In the genomic region with DNA sequence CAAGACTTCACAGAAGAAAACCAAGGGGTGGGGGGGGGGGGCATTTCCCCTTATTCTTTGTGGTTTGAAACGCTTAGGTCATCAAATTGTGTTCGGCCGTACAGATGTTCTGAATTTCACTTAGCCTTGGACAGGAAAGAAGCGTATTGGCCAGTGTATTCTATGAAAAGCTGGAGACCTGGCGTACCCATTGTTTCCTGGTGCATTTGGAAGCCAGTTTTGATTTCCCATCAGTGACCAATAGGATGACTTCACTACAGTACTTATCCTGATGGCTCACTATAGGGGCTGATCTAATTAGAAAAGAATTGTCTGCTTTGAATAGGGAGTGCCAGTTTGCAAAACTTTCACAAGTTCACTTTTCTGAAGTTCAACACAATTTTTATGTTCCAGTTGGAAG, we compare ENCODE assay signal across 19 mouse cellular contexts.
A peak's percentile ranks its signal among the peaks of the same experiment; 100 is the strongest.
DNase-seq lines count a peak whose midpoint lies in the region; ATAC-seq and TF ChIP-seq lines count a peak whose summit lies in the region.
"Had no signal": no experiment of that assay in that cellular context is flagged by ENCODE, and none has a peak within 500 bp of the region (broad histone marks: within the 10 kb centered on the region; RNA-seq: fewer than 3 reads in every experiment).

No protein-coding gene starts in this region.

- no peaks in the 10 kb centered on the region for H3K27me3 ChIP-seq in heart, embryonic 13.5 days (replicated peaks)
- peaks cover 4% of the 10 kb centered on the region; the same call in 1 of the 2 replicates for H3K27me3 ChIP-seq in kidney, embryonic 15.5 days
- no peaks in the 10 kb centered on the region for H3K27me3 ChIP-seq in myocyte (ENCODE audit: control insufficient read depth, insufficient read depth, insufficient read length)
- H3K27me3 ChIP-seq: lung, embryonic 15.5 days had no signal

- WGBS in heart, embryonic 13.5 days, result 65% methylated on average over 5 of the region's 5 CpGs
- WGBS in kidney, embryonic 15.5 days, result 72% methylated on average over 5 of the region's 5 CpGs

- H3K27ac ChIP-seq in heart, embryonic 13.5 days (replicated peaks), result peak overlapping the region; percentile 55; the same call in 1 of the 2 replicates
- no peak overlapping the region for H3K27ac ChIP-seq in kidney, embryonic 15.5 days
- H3K27ac ChIP-seq: embryonic facial prominence, embryonic 12.5 days; intestine, embryonic 15.5 days; limb, embryonic 10.5 days; liver, embryonic 12.5 days; lung, embryonic 15.5 days had no signal

- peak overlapping the region; percentile 47 for H3K9ac ChIP-seq in heart, embryonic 13.5 days
- no peak overlapping the region for H3K9ac ChIP-seq in kidney, embryonic 15.5 days
- H3K9ac ChIP-seq: embryonic facial prominence, embryonic 12.5 days; intestine, embryonic 15.5 days; liver, embryonic 12.5 days; lung, embryonic 15.5 days had no signal

- no peak overlapping the region for H3ac ChIP-seq in myocyte (ENCODE audit: control insufficient read depth, insufficient read length)

- TF ChIP-seq POLR2A in myocyte (IDR thresholded peaks at IDR 0.05; ENCODE audit: insufficient read length, low read depth), result no peak

- no peaks in the 10 kb centered on the region for H3K9me3 ChIP-seq in heart, embryonic 13.5 days
- no peaks in the 10 kb centered on the region for H3K9me3 ChIP-seq in kidney, embryonic 15.5 days (replicated peaks)
- H3K9me3 ChIP-seq: embryonic facial prominence, embryonic 12.5 days; intestine, embryonic 15.5 days; limb, embryonic 10.5 days; liver, embryonic 12.5 days; lung, embryonic 15.5 days; megakaryocyte, embryonic 14.5 days had no signal

- peaks cover 74% of the 10 kb centered on the region for H3K79me2 ChIP-seq in myocyte (ENCODE audit: control insufficient read depth, insufficient read depth)

- H3K4me3 ChIP-seq in heart, embryonic 13.5 days, result peak overlapping the region; percentile 90; the same call in 1 of the 2 replicates
- peak overlapping the region; percentile 19 for H3K4me3 ChIP-seq in kidney, embryonic 15.5 days (replicated peaks)
- H3K4me3 ChIP-seq in myocyte, result peak overlapping the region; percentile 70
- H3K4me3 ChIP-seq: embryonic facial prominence, embryonic 12.5 days; intestine, embryonic 15.5 days; limb, embryonic 10.5 days; liver, embryonic 12.5 days; lung, embryonic 15.5 days; megakaryocyte, embryonic 14.5 days had no signal

- H3K4me2 ChIP-seq in heart, embryonic 13.5 days, result peak overlapping the region; percentile 87
- H3K4me2 ChIP-seq in kidney, embryonic 15.5 days, result peak overlapping the region; percentile 24
- H3K4me2 ChIP-seq in myocyte (ENCODE audit: low read depth), result peak overlapping the region; percentile 66
- H3K4me2 ChIP-seq: embryonic facial prominence, embryonic 12.5 days; intestine, embryonic 15.5 days; liver, embryonic 12.5 days; lung, embryonic 15.5 days had no signal

- H3K4me1 ChIP-seq in heart, embryonic 13.5 days, result peaks cover 33% of the 10 kb centered on the region
- H3K4me1 ChIP-seq in kidney, embryonic 15.5 days, result peaks cover 28% of the 10 kb centered on the region

- no peaks in the 10 kb centered on the region for H3K36me3 ChIP-seq in heart, embryonic 13.5 days
- H3K36me3 ChIP-seq in kidney, embryonic 15.5 days, result no peaks in the 10 kb centered on the region
- H3K36me3 ChIP-seq in myocyte (ENCODE audit: control insufficient read depth, insufficient read depth), result no peaks in the 10 kb centered on the region
- H3K36me3 ChIP-seq: embryonic facial prominence, embryonic 12.5 days; intestine, embryonic 15.5 days; limb, embryonic 10.5 days; liver, embryonic 12.5 days; lung, embryonic 15.5 days had no signal

- no peak for DNase-seq in heart, adult 8-10 months (ENCODE audit: low spot score)
- DNase-seq in kidney, postnatal 10 days, result no peak
- peak; percentile 64 for DNase-seq in adipocyte (ENCODE audit: low spot score)
- DNase-seq in cerebellum, adult 18-20 months, result no peak
- DNase-seq in lung, postnatal 36 days, result no peak
- DNase-seq: adrenal gland, postnatal 14 days; cerebellum, postnatal 14 days; layer of hippocampus, postnatal 36 days; thymus, adult 2 months had no signal

- ATAC-seq in heart, embryonic 13.5 days (ENCODE audit: extremely low read depth, insufficient number of reproducible peaks, low FRiP score, low TSS enrichment), result no peak
- no peak for ATAC-seq in kidney, embryonic 15.5 days (replicated peaks; ENCODE audit: low FRiP score)
- ATAC-seq: intestine, embryonic 15.5 days; liver, embryonic 12.5 days; midbrain, embryonic 16.5 days had no signal

TF ChIP-seq in myocyte, 11 proteins besides CTCF, POLR2A, EP300 and RAD21:
- TF ChIP-seq POLR2AphosphoS2 (IDR thresholded peaks at IDR 0.05; ENCODE audit: insufficient read length, low read depth) (no peak), MAX (IDR thresholded peaks at IDR 0.05; ENCODE audit: low read depth) (no peak), CEBPB (IDR thresholded peaks at IDR 0.05; ENCODE audit: insufficient read depth, poor library complexity, severe bottlenecking) (no peak), MYOG (IDR thresholded peaks at IDR 0.05; ENCODE audit: control insufficient read depth in 1 of 3, insufficient read depth in 1 of 3, insufficient read length in 2 of 3, low read depth in 2 of 3) (no peak), TCF12 (IDR thresholded peaks at IDR 0.05; ENCODE audit: insufficient read depth, poor library complexity, severe bottlenecking) (no peak), SRF (IDR thresholded peaks at IDR 0.05; ENCODE audit: control insufficient read depth, insufficient read length, low read depth) (no peak), TCF3 (IDR thresholded peaks at IDR 0.05; ENCODE audit: insufficient read length, low read depth) (no peak), E2F4 (IDR thresholded peaks at IDR 0.05; ENCODE audit: insufficient read depth) (no peak), MYOD1 (IDR thresholded peaks at IDR 0.05; ENCODE audit: control insufficient read depth in 1 of 3, insufficient read length in 2 of 3, low read depth in 2 of 3) (no peak), REST (IDR thresholded peaks at IDR 0.05; ENCODE audit: insufficient read depth, insufficient read length) (no peak), USF1 (IDR thresholded peaks at IDR 0.05; ENCODE audit: low read depth) (no peak)

Comparison
In these comparisons a context has a peak if more than half of its experiments do, and no peak if none do; other contexts are left out.
1. H3K4me2 ChIP-seq: peak in every context shown above with its lines; median percentile 87 in heart, embryonic 13.5 days; 66 in myocyte; 24 in kidney, embryonic 15.5 days.
2. H3K4me3 ChIP-seq: peak in every context shown above with its lines; median percentile 90 in heart, embryonic 13.5 days; 70 in myocyte; 19 in kidney, embryonic 15.5 days.